Mouse (Mus musculus): ENCODE results near the gene Esp18. TPM values are rescaled to one million over a fixed set of nuclear protein-coding genes. Genes with fewer than 3 reads are reported as not detected.

Esp18 gene
- not detected for total RNA-seq (2021)
- long read RNA-seq, experiment 1: 0 reads
- long read RNA-seq, experiment 2: 0 reads

DNA sequence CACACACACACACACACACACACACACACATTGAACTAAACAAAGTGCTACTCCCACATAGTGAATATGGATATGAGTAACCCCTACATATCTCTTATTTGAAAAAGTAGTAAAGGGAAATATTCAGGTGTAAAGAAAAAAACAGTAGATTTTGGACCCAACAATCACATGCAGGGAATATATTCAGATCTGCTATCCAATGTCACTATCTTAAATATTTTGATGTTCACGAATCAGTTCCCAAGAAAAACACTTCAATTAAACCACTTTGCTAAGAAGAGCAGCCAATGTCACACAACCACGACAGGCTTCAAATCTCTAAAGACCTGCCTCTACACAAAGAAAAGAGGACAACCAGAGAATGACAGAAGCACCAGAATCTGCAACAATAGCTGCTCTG lies at the start of gene Esp18:
Gene Esp18 (plus strand): TSS at position 301 of the 400 bp plus-strand sequence.
- no peak for DNase-seq (ENCODE audit: low spot score in 2 of 2)

- no peak for DNase-seq (ENCODE audit: low spot score in 2 of 2)
Observed at GRCm38 (mm10) chr17:39363316-39363715, 42.8 kb upstream of the Esp18 start.

Small RNAs within 50 kb of the gene (microRNA-seq; reads per million reads assigned to microRNA genes)
- gene Gm26429: 0 reads per million in 2 experiments

Other genes with a start within 250 kb of the Esp18 start
- not detected for gene Esp16, start 129.8 kb downstream of the Esp18 start, total RNA-seq (2021)
- not detected for gene Esp15, start 234.6 kb downstream of the Esp18 start, total RNA-seq (2021)